Mouse (Mus musculus) MEL (cell line): Measurements from ENCODE around the gene Ddx46.

Source experiments
- CHD2 ChIP-seq: IDR thresholded peaks from 2 replicates; pipeline ENCODE4 v1.6.1; 2011; ENCODE audit warnings: low read length, improper control_type of control experiment
- CTCF ChIP-seq, 3 experiments: IDR thresholded peaks in 2 of 3; conservative IDR thresholded peaks in 1 of 3; 2 replicates each; pipeline ENCODE4 v1.5.1; 2011 to 2012; ENCODE audit warnings: low read length in 3 of 3, low read depth in 2 of 3, mild to moderate bottlenecking in 2 of 3, improper control_type of control experiment in 1 of 3, inconsistent platforms in 1 of 3, mixed read lengths in 1 of 3, moderate library complexity in 1 of 3; ENCODE audit not compliant: control insufficient read depth in 1 of 3, insufficient read depth in 1 of 3, poor library complexity in 1 of 3, severe bottlenecking in 1 of 3
- EP300 ChIP-seq, 2 experiments: IDR thresholded peaks; 2 replicates each; pipeline ENCODE4 v1.6.1; 2011; ENCODE audit warnings: improper control_type of control experiment in 2 of 2, low read length in 2 of 2, low read depth in 1 of 2, mild to moderate bottlenecking in 1 of 2
- JUND ChIP-seq: IDR thresholded peaks from 2 replicates; pipeline ENCODE4 v1.6.1; 2011; ENCODE audit warnings: low read depth, mild to moderate bottlenecking, improper control_type of control experiment, low read length
- MAFK ChIP-seq: IDR thresholded peaks from 2 replicates; pipeline ENCODE4 v1.6.1; 2011; ENCODE audit warnings: low read depth, mild to moderate bottlenecking, low read length, improper control_type of control experiment, borderline replicate concordance
- MEF2A ChIP-seq: IDR thresholded peaks from 2 replicates; pipeline ENCODE4 v1.6.1; 2014; ENCODE audit warnings: low read depth, mild to moderate bottlenecking, inconsistent platforms, low read length, improper control_type of control experiment; ENCODE audit not compliant: poor library complexity, insufficient replicate concordance, severe bottlenecking; ENCODE audit errors: extremely low read depth
- MXI1 ChIP-seq: IDR thresholded peaks from 2 replicates; pipeline ENCODE4 v1.6.1; 2011; ENCODE audit warnings: mild to moderate bottlenecking, low read depth, low read length, improper control_type of control experiment
- POLR2A ChIP-seq, 2 experiments: IDR thresholded peaks; 2 replicates each; pipeline ENCODE4 v1.6.1; 2011 to 2012; ENCODE audit warnings: low read length in 2 of 2, mild to moderate bottlenecking in 2 of 2, control low read depth in 1 of 2, improper control_type of control experiment in 1 of 2, low read depth in 1 of 2, moderate library complexity in 1 of 2; ENCODE audit not compliant: control insufficient read depth in 1 of 2, insufficient read depth in 1 of 2, poor library complexity in 1 of 2
- TCF12 ChIP-seq: IDR thresholded peaks from 2 replicates; pipeline ENCODE4 v1.6.1; 2014; ENCODE audit warnings: low read depth, mild to moderate bottlenecking, inconsistent platforms, low read length, improper control_type of control experiment, moderate library complexity
- ZC3H11A ChIP-seq: IDR thresholded peaks from 2 replicates; pipeline ENCODE4 v1.6.1; 2012; ENCODE audit warnings: low read depth, mild to moderate bottlenecking, inconsistent platforms, low read length, improper control_type of control experiment
- ZMIZ1 ChIP-seq: IDR thresholded peaks from 2 replicates; pipeline ENCODE4 v1.6.1; 2012; ENCODE audit warnings: low read depth, mild to moderate bottlenecking, inconsistent platforms, low read length, improper control_type of control experiment, moderate library complexity

- TF ChIP-seq EP300 (IDR thresholded peaks at IDR 0.05; ENCODE audit: low read depth in 1 of 2, low read length in 2 of 2), result no peak
- TF ChIP-seq CTCF (IDR thresholded peaks at IDR 0.05 in 2 of 3, conservative IDR thresholded peaks at IDR 0.05 in 1 of 3; ENCODE audit: control insufficient read depth in 1 of 3, insufficient read depth in 1 of 3, low read depth in 2 of 3, low read length in 3 of 3, poor library complexity in 1 of 3, severe bottlenecking in 1 of 3), result peak in 1 of 3 experiments; percentile 30; a peak in 2 of 6 replicates
- TF ChIP-seq ZC3H11A, result no peak
- TF ChIP-seq POLR2A (IDR thresholded peaks at IDR 0.05; ENCODE audit: control insufficient read depth in 1 of 2, insufficient read depth in 1 of 2, low read depth in 1 of 2, low read length in 2 of 2, poor library complexity in 1 of 2), result no peak
- TF ChIP-seq MXI1, result no peak
- no peak for TF ChIP-seq MEF2A
- TF ChIP-seq CHD2, result no peak
- TF ChIP-seq JUND, result no peak
- TF ChIP-seq ZMIZ1, result no peak
- no peak for TF ChIP-seq TCF12
- TF ChIP-seq MAFK, result no peak
Measured at GRCm38 (mm10) chr13:55712846-55713245, 78.0 kb downstream of the Ddx46 start.
